Mouse (Mus musculus) stomach, postnatal 0 days (tissue): ENCODE measurements at regions not wholly inside any gene's neighbourhood (a gene's known extent, or its start where the extent isn't known, plus 50 kb on each side); places are given as distances from the start of the nearest gene placed in this dataset.

Experiments
- CTCF ChIP-seq: IDR thresholded peaks from 2 replicates; pipeline ENCODE4 v1.5.1; 2016; ENCODE audit warnings: antibody characterized with exemption, low read depth, mild to moderate bottlenecking, moderate library complexity
- EP300 ChIP-seq: optimal IDR thresholded peaks from 2 replicates; pipeline ENCODE3; 2016; ENCODE audit warnings: antibody characterized with exemption

DNA sequence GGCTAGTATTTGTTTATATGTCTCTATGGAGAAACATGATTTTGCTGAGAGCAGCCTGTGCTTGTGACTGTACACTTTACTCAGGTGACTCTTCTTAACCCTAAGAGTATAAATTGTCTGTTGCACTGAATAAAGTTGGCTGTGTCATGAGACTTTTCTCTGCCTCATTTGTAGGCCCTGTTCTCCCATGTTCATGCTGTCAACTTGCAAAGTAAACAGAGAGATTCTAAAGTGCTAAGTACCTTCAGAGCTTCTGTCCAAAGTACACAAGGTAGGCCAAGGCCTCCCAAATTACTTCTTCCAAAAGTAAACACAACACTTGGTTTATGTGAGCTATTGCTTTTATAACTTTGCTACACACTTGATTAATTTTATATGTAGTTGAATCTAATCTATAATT, 299.7 kb upstream of the Plxna2 start:
- no peak for TF ChIP-seq CTCF
- no peak for TF ChIP-seq EP300
